Mouse (Mus musculus) midbrain, postnatal 0 days (tissue): ENCODE data around the gene Cttn. TPM values are rescaled to one million over a fixed set of nuclear protein-coding genes. Genes with fewer than 3 reads are reported as not detected.

ENCODE experiments used
- ATAC-seq: fragments of 200-750 bp; cut with Nextera tagmentation; 2 replicates; pipeline ENCODE4 v1.8.0; 2017; ENCODE audit warnings: moderate number of reproducible peaks, mild to moderate bottlenecking, moderate TSS enrichment, moderate library complexity; ENCODE audit not compliant: low FRiP score
- DNase-seq: peaks from one replicate; pipeline ENCODE4 v3.0.0-alpha.2; 2015; ENCODE audit warnings: low spot score
- H3K27ac ChIP-seq: fragments of 300-500 bp; sonication (generic); 2 replicates; pipeline ENCODE4 v1.5.1; 2014; ENCODE audit warnings: low read depth, mild to moderate bottlenecking, low read length, mixed read lengths
- H3K27me3 ChIP-seq: fragments of 300-500 bp; sonication (generic); 2 replicates; pipeline ENCODE4 v1.6.1; 2014; ENCODE audit warnings: low read length, control low read depth, mixed read lengths; ENCODE audit not compliant: insufficient read depth
- H3K36me3 ChIP-seq: fragments of 300-500 bp; sonication (generic); 2 replicates; pipeline ENCODE4 v1.6.1; 2014; ENCODE audit warnings: low read length, control low read depth, mixed read lengths; ENCODE audit not compliant: insufficient read depth
- H3K4me1 ChIP-seq: fragments of 300-500 bp; sonication (generic); 2 replicates; pipeline ENCODE4 v1.6.1; 2014; ENCODE audit warnings: mild to moderate bottlenecking, control low read depth, antibody characterized with exemption, low read length, mixed read lengths; ENCODE audit not compliant: insufficient read depth
- H3K4me2 ChIP-seq: fragments of 300-500 bp; sonication (generic); 2 replicates; pipeline ENCODE4 v1.6.1; 2014; ENCODE audit warnings: low read depth, mild to moderate bottlenecking, low read length, mixed read lengths; ENCODE audit not compliant: poor library complexity, severe bottlenecking
- H3K4me3 ChIP-seq: fragments of 300-500 bp; sonication (generic); 2 replicates; pipeline ENCODE4 v1.5.1; 2014; ENCODE audit warnings: low read depth, mild to moderate bottlenecking, low read length, moderate library complexity
- H3K9ac ChIP-seq: fragments of 300-500 bp; sonication (generic); replicated peaks from 2 replicates; pipeline ENCODE4 v1.6.1; 2014; ENCODE audit warnings: mild to moderate bottlenecking, low read length, moderate library complexity, mixed read lengths; ENCODE audit not compliant: poor library complexity, severe bottlenecking
- H3K9me3 ChIP-seq: fragments of 300-500 bp; sonication (generic); 2 replicates; pipeline ENCODE4 v1.6.1; 2016; ENCODE audit warnings: low read length, control low read depth
- CTCF ChIP-seq: IDR thresholded peaks from 2 replicates; pipeline ENCODE4 v1.5.1; 2016; ENCODE audit warnings: antibody characterized with exemption, mild to moderate bottlenecking
- WGBS: fragments of 180-500 bp; shearing (Covaris S2); extraction: QIAGEN DNeasy Blood & Tissue Kit; methylation state at CpG from one replicate; pipeline ENCODE4 v1.1.7; 2014; 5-methylcytosine and 5-hydroxymethylcytosine counted together
- polyA plus RNA-seq: library from polyadenylated mRNA; unstranded; fragments of >200 nt; fragmentation: Nextera tagmentation; extraction: Ambion mirVana; gene quantifications from 2 replicates; pipeline ENCODE4 v1.2.1, GENCODE M21; 2015
- total RNA-seq: library from RNA; depleted of rRNA; stranded (reverse); fragments of >200 nt; gene quantifications from 2 replicates; pipeline ENCODE4 v1.2.3, GENCODE M21; 2014; rRNA removed

Gene Cttn
- total RNA-seq (131 and 150 TPM in 2 replicates), polyA plus RNA-seq (162 and 165 TPM in 2 replicates)

- Histone ChIP-seq H3K9me3 (no peaks in the 10 kb centered on the region), H3K4me2 (peak within 1 kb of the TSS; percentile 82), H3K4me1 (peaks cover 8% of the 10 kb centered on the region; the same call in 1 of the 2 replicates), H3K27me3 (no peaks in the 10 kb centered on the region), H3K9ac (peak within 1 kb of the TSS; percentile 96), H3K36me3 (peaks cover 3% of the 10 kb centered on the region; the same call in 1 of the 2 replicates), H3K27ac (peak within 1 kb of the TSS; percentile 79), H3K4me3 (peak within 1 kb of the TSS; percentile 85)
- ATAC-seq, result peak; percentile 95
- no peak for TF ChIP-seq CTCF
- 0% methylated on average over 30 of the region's 30 CpGs for WGBS
- DNase-seq, result peak; percentile 92
These were observed at the start of gene Cttn for GRCm38 (mm10) chr7:144470545-144471059. TSS of gene Cttn (minus strand) at chr7:144471009.

DNA sequence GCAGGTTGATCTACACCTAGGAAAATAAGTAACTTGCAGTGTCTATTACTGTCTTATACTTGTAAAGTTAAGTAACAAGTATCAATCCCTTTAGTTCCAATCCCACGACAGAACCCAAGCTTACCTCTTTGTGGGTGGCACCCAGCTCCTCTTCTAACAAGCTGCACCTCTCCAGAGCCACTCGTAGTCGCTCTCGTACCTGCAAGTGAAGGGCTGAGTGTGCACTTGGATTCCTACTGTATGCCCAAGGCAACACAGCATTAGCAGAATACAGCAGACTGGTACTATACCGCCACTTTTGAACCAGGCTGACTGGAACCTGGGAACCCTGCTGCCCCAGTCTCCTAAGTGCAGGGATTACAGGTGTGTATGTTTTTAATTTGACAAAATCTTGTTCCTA, 49.0 kb upstream of the Cttn start:
- Histone ChIP-seq H3K4me2 (no peak overlapping the region), H3K27ac (no peak overlapping the region), H3K4me1 (no peaks in the 10 kb centered on the region), H3K4me3 (no peak overlapping the region), H3K27me3 (no peaks in the 10 kb centered on the region), H3K9me3 (no peaks in the 10 kb centered on the region), H3K9ac (no peak overlapping the region), H3K36me3 (peaks cover 37% of the 10 kb centered on the region)
- DNase-seq, result no peak
- TF ChIP-seq CTCF, result no peak
- WGBS, result 98% methylated on average over 5 of the region's 5 CpGs
- ATAC-seq, result no peak

DNA sequence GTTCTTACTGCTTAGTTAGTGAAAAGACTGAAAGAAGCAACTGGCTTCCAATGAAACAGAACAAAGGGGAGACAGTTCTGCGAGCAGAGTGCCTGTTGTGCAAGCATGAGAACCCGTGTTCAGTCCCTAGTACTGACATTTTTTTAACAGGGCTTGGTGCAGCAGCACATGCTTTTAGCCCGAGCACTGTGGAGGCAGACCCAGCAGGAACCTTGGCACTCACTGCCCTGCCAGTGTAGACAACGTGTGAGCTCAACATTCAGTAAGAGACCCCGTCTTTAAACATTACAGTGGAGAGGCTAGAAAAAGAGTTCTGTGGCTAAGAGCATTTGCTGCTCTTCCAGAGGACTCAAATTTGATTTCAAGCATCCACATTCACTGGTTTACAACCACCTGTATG, 45.9 kb upstream of the Cttn start:
- H3K9ac ChIP-seq, result no peak overlapping the region
- H3K4me3 ChIP-seq, result no peak overlapping the region
- H3K27ac ChIP-seq, result no peak overlapping the region
- H3K4me2 ChIP-seq, result no peak overlapping the region
- ATAC-seq (no peak), DNase-seq (no peak)
- peaks cover 62% of the 10 kb centered on the region for H3K36me3 ChIP-seq
- 84% methylated on average over 5 of the region's 5 CpGs for WGBS
- no peaks in the 10 kb centered on the region for H3K27me3 ChIP-seq
- TF ChIP-seq CTCF, result no peak
- H3K9me3 ChIP-seq, result no peaks in the 10 kb centered on the region
- no peaks in the 10 kb centered on the region for H3K4me1 ChIP-seq

GRCm38 (mm10) chr7:144509090-144509489, 38.3 kb upstream of the Cttn start:
- WGBS, result 100% methylated on average over 4 of the region's 4 CpGs
- H3K36me3 ChIP-seq, result peaks cover 86% of the 10 kb centered on the region

GRCm38 (mm10) chr7:144506807-144507206, 36.0 kb upstream of the Cttn start:
- no peak overlapping the region for H3K4me3 ChIP-seq
- H3K27me3 ChIP-seq, result no peaks in the 10 kb centered on the region
- no peaks in the 10 kb centered on the region for H3K9me3 ChIP-seq
- WGBS, result 94% methylated on average over 1 of the region's 1 CpGs
- ATAC-seq (no peak), DNase-seq (no peak)
- H3K9ac ChIP-seq, result no peak overlapping the region
- H3K36me3 ChIP-seq, result peaks cover 92% of the 10 kb centered on the region
- H3K4me1 ChIP-seq, result no peaks in the 10 kb centered on the region
- H3K4me2 ChIP-seq, result no peak overlapping the region
- no peak overlapping the region for H3K27ac ChIP-seq
- TF ChIP-seq CTCF, result no peak

More at GRCm38 (mm10) chr7:144509090-144509489, 38.3 kb upstream of the Cttn start:
- Histone ChIP-seq H3K4me2 (no peak overlapping the region), H3K27ac (no peak overlapping the region), H3K4me3 (no peak overlapping the region), H3K27me3 (no peaks in the 10 kb centered on the region), H3K9me3 (no peaks in the 10 kb centered on the region), H3K9ac (no peak overlapping the region), H3K4me1 (no peaks in the 10 kb centered on the region)
- DNase-seq (no peak), ATAC-seq (no peak)
- TF ChIP-seq CTCF, result no peak

DNA sequence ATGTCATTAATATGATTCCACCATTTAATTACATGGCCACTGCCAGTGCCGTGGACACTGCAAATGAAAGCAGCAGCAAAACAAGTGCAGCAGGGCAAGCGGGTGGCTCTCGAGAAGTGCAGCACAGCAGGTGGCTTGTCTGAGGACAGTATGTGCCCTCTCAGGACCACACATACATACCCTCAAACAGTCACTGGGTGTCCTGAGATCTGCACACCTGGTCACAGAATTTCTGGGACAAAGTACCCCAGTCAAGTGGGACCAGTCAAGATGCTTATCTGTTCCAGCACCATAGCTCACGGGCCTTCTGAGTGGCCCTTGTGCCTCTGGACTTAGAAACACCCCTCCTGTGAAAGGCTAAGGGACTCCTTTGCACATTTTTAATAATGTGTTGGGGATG, 33.1 kb upstream of the Cttn start:
- H3K36me3 ChIP-seq, result peaks cover 89% of the 10 kb centered on the region
- H3K4me1 ChIP-seq, result no peaks in the 10 kb centered on the region
- WGBS, result 84% methylated on average over 4 of the region's 4 CpGs
- H3K9me3 ChIP-seq, result no peaks in the 10 kb centered on the region
- DNase-seq (no peak), ATAC-seq (no peak)
- no peak overlapping the region for H3K4me2 ChIP-seq
- TF ChIP-seq CTCF, result no peak
- H3K27me3 ChIP-seq, result no peaks in the 10 kb centered on the region
- H3K9ac ChIP-seq, result no peak overlapping the region
- H3K27ac ChIP-seq, result no peak overlapping the region
- no peak overlapping the region for H3K4me3 ChIP-seq
